Mouse (Mus musculus) layer of hippocampus, postnatal 10 days (tissue): ENCODE results near the gene Twist2. TPM values are rescaled to one million over a fixed set of nuclear protein-coding genes. Genes with fewer than 3 reads are reported as not detected.

Experiments
- DNase-seq, 2 experiments: peaks; one replicate each; pipeline ENCODE4 v3.0.0; 2021; ENCODE audit warnings: low spot score in 2 of 2
- long read RNA-seq: library from polyadenylated mRNA; stranded (forward); transcript quantifications from one replicate; pipeline ENCODE4 v2.0.0, GENCODE M21; 2023
- total RNA-seq, 2 experiments: library from RNA; stranded (reverse); gene quantifications; 2 replicates each; pipeline ENCODE4 v1.2.3; 2021

Gene Twist2
- 1 to 10 TPM; 1.8 to 2.1 TPM for total RNA-seq
- long read RNA-seq, partial matches to known transcripts: 0 of 1 reads
- long read RNA-seq, other reads (novel, unspliced or antisense): 0 of 1 reads

- no peak for DNase-seq
Observed at GRCm38 (mm10) chr1:91800967-91801843, at the start of gene Twist2. Twist2 (plus strand) TSS chr1:91801461.

- DNase-seq: no peak
Observed at GRCm38 (mm10) chr1:91752931-91753330, 48.3 kb upstream of the Twist2 start.

- peak; percentile 79 to 82 for DNase-seq
Observed at GRCm38 (mm10) chr1:91755102-91755501, 46.2 kb upstream of the Twist2 start.

- DNase-seq: no peak
Observed at GRCm38 (mm10) chr1:91757292-91757691, 44.0 kb upstream of the Twist2 start.

- no peak for DNase-seq
Observed at GRCm38 (mm10) chr1:91758143-91758542, 43.1 kb upstream of the Twist2 start.

- DNase-seq: no peak
Observed at GRCm38 (mm10) chr1:91758600-91759515, 42.4 kb upstream of the Twist2 start.

- no peak for DNase-seq
Observed at GRCm38 (mm10) chr1:91760140-91760986, 40.9 kb upstream of the Twist2 start.

- DNase-seq: no peak
Observed at GRCm38 (mm10) chr1:91762528-91763091, 38.7 kb upstream of the Twist2 start.

- no peak for DNase-seq
Observed at GRCm38 (mm10) chr1:91770221-91770624, 31.0 kb upstream of the Twist2 start.

- DNase-seq: no peak
Observed at GRCm38 (mm10) chr1:91770676-91771075, 30.6 kb upstream of the Twist2 start.

- no peak for DNase-seq
Observed at GRCm38 (mm10) chr1:91776928-91777327, 24.3 kb upstream of the Twist2 start.

GRCm38 (mm10) chr1:91779819-91780218 lies 21.4 kb upstream of the Twist2 start:
- no peak for DNase-seq

GRCm38 (mm10) chr1:91781182-91781581 lies 20.1 kb upstream of the Twist2 start:
- DNase-seq: no peak

GRCm38 (mm10) chr1:91784162-91784561 lies 17.1 kb upstream of the Twist2 start:
- no peak for DNase-seq

- no peak for DNase-seq
Observed at GRCm38 (mm10) chr1:91799323-91799722, 1.9 kb upstream of the Twist2 start.

- DNase-seq: no peak
Observed at GRCm38 (mm10) chr1:91800348-91800747, 913 bp upstream of the Twist2 start.

- DNase-seq: peak; percentile 18 to 35
Observed at GRCm38 (mm10) chr1:91801844-91802366, 644 bp downstream of the Twist2 start.

GRCm38 (mm10) chr1:91802406-91803121 lies 1.3 kb downstream of the Twist2 start:
- no peak for DNase-seq

- DNase-seq: no peak
Observed at GRCm38 (mm10) chr1:91803416-91803815, 2.2 kb downstream of the Twist2 start.

GRCm38 (mm10) chr1:91816067-91816466 lies 14.8 kb downstream of the Twist2 start:
- no peak for DNase-seq
